Mouse (Mus musculus): ENCODE measurements around the gene Cd6. TPM values are rescaled to one million over a fixed set of nuclear protein-coding genes. Genes with fewer than 3 reads are reported as not detected.

Gene Cd6
- polyA plus RNA-seq (2014; fragmentation: Illumina TruSeq; extraction: RNeasy Lipid Tissue Mini Kit (QIAGEN cat#74804); ENCODE audit: low read depth, low replicate concordance), result not detected

DNA sequence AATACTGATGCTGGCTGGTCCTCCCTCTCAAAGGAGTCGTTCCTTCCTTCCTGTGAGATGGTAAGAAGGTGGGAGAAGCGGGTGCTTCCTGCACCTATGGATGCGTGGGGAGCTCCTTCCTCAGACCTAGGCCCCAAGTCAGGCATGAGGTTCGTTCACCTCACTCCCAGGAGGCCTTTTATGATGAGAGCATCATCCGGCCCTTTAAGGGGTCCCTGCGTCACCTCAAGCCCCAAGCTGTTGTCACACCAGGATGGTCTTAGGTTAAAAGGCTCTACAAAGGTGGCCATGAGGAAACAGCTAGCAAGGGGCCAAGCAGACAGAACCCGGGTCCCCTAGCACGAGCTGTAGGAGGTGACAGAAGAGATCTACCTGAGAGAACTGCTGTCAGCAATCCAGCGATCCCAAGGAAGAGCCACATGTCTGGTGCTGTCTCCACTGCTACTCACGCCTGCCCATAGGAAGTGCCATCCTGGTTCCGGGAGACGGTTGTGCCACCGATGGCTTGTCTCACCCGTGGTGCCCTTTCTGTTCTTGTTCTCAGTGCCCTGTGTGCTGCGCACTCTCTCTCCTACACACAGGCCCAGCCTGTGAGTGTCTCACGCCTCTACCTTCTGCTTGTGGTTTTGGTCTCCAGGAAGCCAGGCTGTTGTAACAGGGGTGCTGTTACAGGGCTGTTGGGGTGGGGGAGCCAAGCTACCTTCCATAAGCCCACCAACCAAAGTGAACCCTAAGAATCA, at the start of gene Cd6:
TSS of gene Cd6 (minus strand) at position 623 of the 740 bp plus-strand sequence.

DNA sequence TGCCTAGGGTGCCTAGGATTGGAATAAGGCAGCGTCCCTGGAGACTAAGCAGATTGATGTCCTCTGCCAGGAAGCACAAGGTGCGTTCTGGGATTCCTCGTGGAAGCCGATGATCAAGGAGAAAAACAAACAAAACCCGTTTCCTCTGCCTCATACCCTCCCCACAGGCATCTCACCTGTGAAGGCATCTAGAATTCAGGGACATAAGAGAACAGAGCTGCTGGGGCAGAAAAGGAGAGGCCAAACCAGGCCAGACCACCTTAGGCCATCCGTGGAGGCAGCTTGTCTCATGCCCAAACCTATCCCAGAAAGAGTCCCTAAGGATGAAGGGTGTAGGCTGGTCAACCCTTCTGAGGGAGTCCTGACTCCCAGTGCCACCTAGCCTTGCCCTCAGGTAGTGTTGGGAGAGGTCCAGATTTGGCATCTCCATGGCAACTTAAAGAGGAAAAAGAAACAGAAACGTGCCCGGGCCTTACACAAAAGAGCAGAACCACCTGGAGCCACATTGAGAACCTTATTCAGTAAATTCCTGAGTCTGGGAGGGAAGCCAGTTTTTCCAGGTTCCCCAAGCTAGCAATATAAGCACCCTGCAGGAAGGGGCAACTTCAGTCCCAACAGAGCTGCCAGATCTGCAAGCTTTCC, 40.1 kb upstream of the Cd6 start, which contains the start of gene Tmem132a:
TSS of gene Tmem132a (minus strand) at position 55 of the 642 bp plus-strand sequence.

DNA sequence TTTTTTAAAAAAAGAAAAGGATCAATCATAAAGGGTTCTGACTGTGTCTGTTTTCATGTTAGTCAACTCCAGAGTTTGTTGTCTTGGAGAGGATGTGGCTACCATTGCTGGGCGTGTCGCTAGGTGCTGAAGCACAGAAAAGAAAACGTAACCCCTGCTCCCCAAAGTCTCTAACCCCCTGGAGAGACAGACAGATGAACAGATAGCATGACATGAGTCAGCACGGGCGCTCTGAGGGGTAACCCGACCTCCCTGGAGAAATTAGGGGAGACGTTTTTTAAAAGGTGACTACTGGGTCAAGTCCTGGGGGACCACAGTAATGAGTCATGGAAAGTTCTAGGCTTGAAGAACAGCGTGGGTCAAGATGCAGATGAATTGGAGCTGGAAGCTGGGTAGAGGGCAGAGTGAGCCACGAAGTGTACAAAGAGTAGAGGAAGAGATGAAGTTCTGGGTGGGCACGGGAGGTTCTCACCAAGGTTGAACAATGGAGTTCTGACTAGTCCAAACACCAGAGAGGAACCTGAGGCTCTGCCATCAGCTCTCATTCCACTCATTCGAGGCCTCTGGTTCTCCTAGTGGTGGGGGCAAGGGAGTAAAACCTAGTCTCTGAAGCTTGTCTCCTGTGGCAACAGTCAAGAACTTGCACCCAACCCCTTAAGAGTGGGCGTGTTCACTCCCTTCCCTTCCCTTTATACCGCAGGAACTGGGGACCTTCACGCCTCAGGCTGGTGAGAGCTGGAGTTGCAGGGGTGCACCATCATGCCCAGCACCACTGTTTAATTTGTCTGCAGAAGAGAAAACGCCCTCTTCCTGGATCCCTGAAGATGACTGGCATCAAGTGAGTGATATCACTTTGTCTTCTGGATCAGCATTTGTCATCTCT, 9.4 kb upstream of the Cd6 start, which contains the start of gene Slc15a3:
TSS of gene Slc15a3 (plus strand) at position 718 of the 883 bp plus-strand sequence.

Other genes with a start within 250 kb of the Cd6 start
- gene Ddb1, start 224.7 kb downstream of the Cd6 start, polyA plus RNA-seq (2014; fragmentation: Illumina TruSeq; extraction: RNeasy Lipid Tissue Mini Kit (QIAGEN cat#74804); ENCODE audit: low read depth, low replicate concordance), result 101 TPM
- gene Tkfc, start 224.4 kb downstream of the Cd6 start, polyA plus RNA-seq (2014; fragmentation: Illumina TruSeq; extraction: RNeasy Lipid Tissue Mini Kit (QIAGEN cat#74804); ENCODE audit: low read depth, low replicate concordance), result 31.6 TPM
- 0.17 TPM for gene Vwce, start 195.8 kb downstream of the Cd6 start, polyA plus RNA-seq (2014; fragmentation: Illumina TruSeq; extraction: RNeasy Lipid Tissue Mini Kit (QIAGEN cat#74804); ENCODE audit: low read depth, low replicate concordance)
- gene Pga5, start 152.0 kb downstream of the Cd6 start, polyA plus RNA-seq (2014; fragmentation: Illumina TruSeq; extraction: RNeasy Lipid Tissue Mini Kit (QIAGEN cat#74804); ENCODE audit: low read depth, low replicate concordance), result not detected
- gene Vps37c, start 141.3 kb downstream of the Cd6 start, polyA plus RNA-seq (2014; fragmentation: Illumina TruSeq; extraction: RNeasy Lipid Tissue Mini Kit (QIAGEN cat#74804); ENCODE audit: low read depth, low replicate concordance), result 3.4 TPM
- not detected for gene Cd5, start 91.1 kb downstream of the Cd6 start, polyA plus RNA-seq (2014; fragmentation: Illumina TruSeq; extraction: RNeasy Lipid Tissue Mini Kit (QIAGEN cat#74804); ENCODE audit: low read depth, low replicate concordance)
- 0.32 TPM for gene Slc15a3, start 9.7 kb upstream of the Cd6 start, polyA plus RNA-seq (2014; fragmentation: Illumina TruSeq; extraction: RNeasy Lipid Tissue Mini Kit (QIAGEN cat#74804); ENCODE audit: low read depth, low replicate concordance)
- not detected for gene Tmem132a, start 39.9 kb upstream of the Cd6 start, polyA plus RNA-seq (2014; fragmentation: Illumina TruSeq; extraction: RNeasy Lipid Tissue Mini Kit (QIAGEN cat#74804); ENCODE audit: low read depth, low replicate concordance)
- 10.3 TPM for gene Tmem109, start 51.9 kb upstream of the Cd6 start, polyA plus RNA-seq (2014; fragmentation: Illumina TruSeq; extraction: RNeasy Lipid Tissue Mini Kit (QIAGEN cat#74804); ENCODE audit: low read depth, low replicate concordance)
- gene Prpf19, start 65.2 kb upstream of the Cd6 start, polyA plus RNA-seq (2014; fragmentation: Illumina TruSeq; extraction: RNeasy Lipid Tissue Mini Kit (QIAGEN cat#74804); ENCODE audit: low read depth, low replicate concordance), result 34.5 TPM
- gene Zp1, start 90.6 kb upstream of the Cd6 start, polyA plus RNA-seq (2014; fragmentation: Illumina TruSeq; extraction: RNeasy Lipid Tissue Mini Kit (QIAGEN cat#74804); ENCODE audit: low read depth, low replicate concordance), result not detected
- 0.27 TPM for gene Ptgdr2, start 107.1 kb upstream of the Cd6 start, polyA plus RNA-seq (2014; fragmentation: Illumina TruSeq; extraction: RNeasy Lipid Tissue Mini Kit (QIAGEN cat#74804); ENCODE audit: low read depth, low replicate concordance)
- 4.6 TPM for gene Ccdc86, start 119.2 kb upstream of the Cd6 start, polyA plus RNA-seq (2014; fragmentation: Illumina TruSeq; extraction: RNeasy Lipid Tissue Mini Kit (QIAGEN cat#74804); ENCODE audit: low read depth, low replicate concordance)
- 0.42 TPM for gene Ms4a10, start 144.6 kb upstream of the Cd6 start, polyA plus RNA-seq (2014; fragmentation: Illumina TruSeq; extraction: RNeasy Lipid Tissue Mini Kit (QIAGEN cat#74804); ENCODE audit: low read depth, low replicate concordance)
- not detected for gene Ms4a15, start 163.2 kb upstream of the Cd6 start, polyA plus RNA-seq (2014; fragmentation: Illumina TruSeq; extraction: RNeasy Lipid Tissue Mini Kit (QIAGEN cat#74804); ENCODE audit: low read depth, low replicate concordance)
- 2.0 TPM for gene Ms4a18, start 188.0 kb upstream of the Cd6 start, polyA plus RNA-seq (2014; fragmentation: Illumina TruSeq; extraction: RNeasy Lipid Tissue Mini Kit (QIAGEN cat#74804); ENCODE audit: low read depth, low replicate concordance)

All from testis, adult 10 weeks (tissue).